Mouse (Mus musculus) CD4-positive naive resting alpha-beta T cell, adult 76 days (primary cell): Measurements from ENCODE around the gene Gstp1. TPM values are rescaled to one million over a fixed set of nuclear protein-coding genes. Genes with fewer than 3 reads are reported as not detected.

Source experiments
- total RNA-seq: library from RNA; stranded (reverse); gene quantifications from one replicate; pipeline ENCODE4 v1.2.4, GENCODE M21; 2023

Gstp1 gene
- 182 TPM for total RNA-seq

DNA sequence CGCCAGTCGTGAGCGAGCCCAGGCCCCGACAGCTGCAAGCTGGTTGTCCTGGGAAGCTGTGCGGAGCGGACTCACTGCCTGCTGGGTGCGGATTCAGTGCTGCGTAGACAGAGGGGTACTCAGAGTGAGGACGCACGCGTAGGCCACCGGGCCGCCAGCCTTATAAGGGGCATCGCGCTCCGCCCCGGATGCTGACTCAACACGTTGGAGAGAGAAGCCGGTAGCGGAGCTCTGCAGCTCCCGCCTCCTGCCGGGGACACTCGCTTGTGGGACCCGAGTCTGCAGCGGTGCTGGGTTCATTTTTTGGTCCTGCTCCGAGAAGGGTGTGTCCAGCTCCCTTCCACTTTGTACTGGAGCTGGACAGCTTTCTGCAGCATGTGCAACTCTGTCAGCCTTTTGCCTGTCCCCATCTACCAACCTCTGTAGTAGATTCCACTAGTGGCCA is at the start of gene Gstp1:
Gene Gstp1, minus strand, starts transcription at position 198 of the 445 bp plus-strand sequence.

DNA sequence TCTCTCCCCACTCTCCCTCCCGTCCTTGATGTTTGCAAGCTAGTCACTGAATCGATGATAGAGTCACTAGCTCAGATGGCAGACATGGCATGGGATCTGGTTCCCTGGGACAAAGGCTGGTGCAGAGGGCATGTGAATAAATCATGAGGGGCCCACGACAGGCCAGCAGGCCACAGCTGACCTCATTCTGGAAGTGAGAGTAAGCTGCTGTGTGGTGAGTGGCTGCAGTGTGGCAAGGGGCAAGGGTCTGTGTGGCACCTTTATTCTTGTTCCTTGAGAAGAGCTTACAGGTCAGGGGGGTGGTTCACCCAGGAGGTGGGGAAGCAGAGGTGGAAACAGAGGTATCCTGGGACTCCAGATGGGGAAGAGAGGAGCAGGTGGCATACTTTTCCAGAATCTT is 43.6 kb upstream of the Gstp1 start, which contains the start of gene Cabp2:
Gene Cabp2, plus strand, starts transcription at position 185 of the 400 bp plus-strand sequence.

DNA sequence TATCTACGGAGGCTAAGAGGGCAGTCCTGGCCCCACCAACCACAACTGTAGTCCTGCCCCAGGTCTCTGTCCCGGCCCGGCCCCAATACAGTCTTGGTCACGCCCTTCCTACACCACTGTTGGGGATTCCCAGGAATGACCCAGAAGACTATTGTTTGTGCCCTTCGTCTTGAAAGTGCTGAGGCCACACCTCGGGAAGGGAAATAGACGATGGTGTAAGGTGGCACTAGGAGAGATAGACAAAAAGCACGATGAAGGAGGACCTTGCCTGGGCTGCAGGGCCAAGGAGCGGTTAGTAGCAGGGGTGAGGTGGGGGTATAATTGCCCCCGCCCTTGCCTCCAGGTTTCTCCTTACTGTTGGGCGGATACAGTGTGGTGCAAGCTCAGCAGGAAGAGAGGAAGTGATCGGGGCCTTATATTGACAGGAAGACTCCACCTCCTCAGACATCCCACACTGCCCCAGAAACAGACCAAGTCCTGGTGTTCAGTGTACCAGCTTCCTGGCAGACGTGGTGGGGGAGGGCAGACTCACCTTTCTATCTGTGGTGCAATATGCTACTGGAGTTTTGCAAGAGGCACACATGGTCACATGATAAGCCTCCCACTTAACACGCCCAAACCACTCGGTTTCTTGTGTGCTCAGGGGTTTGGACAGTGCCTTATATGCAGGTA is 21.4 kb upstream of the Gstp1 start, which contains the start of gene Gstp3:
Gene Gstp3, minus strand, starts transcription at position 501 of the 672 bp plus-strand sequence.

DNA sequence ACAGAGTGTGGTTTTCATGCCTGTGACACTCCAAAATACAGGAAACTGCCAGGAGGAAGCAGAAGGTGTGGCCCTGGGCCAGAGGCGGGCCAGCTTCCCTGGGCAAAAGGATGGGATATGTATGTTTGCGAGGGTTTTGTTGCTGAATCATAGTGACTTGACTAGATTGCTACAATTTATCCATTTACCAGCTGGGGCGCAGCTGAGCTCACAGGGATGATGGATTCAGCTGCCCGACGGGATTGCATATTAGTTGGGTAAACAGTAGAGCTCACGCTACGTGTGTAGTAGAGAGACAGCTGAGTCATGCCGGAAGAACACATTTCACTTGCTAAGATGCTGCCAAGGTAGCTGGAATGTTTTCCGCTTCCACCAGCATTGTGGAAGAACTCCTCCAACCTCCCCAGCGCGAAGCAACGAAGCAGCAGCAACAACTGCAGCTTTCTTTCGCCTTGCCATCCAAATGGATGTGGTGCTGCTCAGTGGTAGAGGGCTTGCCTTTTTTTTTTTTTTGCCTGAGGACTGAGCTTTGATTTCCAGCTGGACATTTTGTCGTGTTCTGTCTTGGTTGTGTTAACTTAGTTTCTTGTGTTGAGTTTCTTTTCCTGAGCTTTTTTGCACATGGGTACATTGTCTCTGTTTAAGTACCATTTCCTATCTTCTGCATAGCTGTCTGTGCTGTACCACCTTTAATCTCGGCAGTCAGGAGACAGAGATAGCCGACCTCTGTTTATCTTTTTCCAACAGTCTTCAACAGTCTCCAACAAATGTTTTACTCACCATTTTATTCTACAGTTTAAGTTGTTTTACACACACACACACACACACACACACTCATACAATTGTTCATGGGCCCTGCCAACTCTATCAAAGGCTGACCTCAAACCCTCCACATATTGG is 8.4 kb upstream of the Gstp1 start, which contains the start of gene Gstp2:
Gene Gstp2, minus strand, starts transcription at position 58 of the 900 bp plus-strand sequence.

DNA sequence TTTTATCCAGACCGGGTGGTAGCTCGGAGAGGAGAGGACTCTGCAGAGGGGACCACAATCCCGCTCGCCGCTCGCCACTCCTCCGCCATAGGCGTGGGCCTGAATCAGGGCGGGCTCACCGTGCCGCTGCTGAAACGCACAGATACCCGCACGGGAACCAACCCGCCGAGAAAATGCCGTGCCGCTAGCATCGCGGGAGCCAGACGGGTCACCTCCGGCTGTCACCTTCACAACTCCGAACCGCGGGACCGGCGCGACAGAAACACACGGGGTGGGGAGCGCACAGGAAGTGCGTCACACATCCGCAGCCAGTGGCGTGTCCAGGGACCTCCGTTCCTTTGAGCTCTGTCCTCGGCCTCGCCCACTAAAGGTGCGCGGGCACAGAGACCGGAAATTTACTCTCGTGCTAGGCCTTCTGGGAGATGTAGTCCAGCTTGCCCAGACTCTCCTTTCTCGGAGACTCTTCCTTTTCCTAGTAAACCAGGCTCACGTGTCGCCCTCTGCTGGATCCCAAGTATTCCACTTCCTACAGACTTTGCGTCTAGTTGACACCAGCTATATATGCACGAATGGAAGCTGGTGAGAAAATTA is 25.3 kb downstream of the Gstp1 start, which contains the start of gene Ndufv1:
Gene Ndufv1, minus strand, starts transcription at position 375 of the 591 bp plus-strand sequence.

DNA sequence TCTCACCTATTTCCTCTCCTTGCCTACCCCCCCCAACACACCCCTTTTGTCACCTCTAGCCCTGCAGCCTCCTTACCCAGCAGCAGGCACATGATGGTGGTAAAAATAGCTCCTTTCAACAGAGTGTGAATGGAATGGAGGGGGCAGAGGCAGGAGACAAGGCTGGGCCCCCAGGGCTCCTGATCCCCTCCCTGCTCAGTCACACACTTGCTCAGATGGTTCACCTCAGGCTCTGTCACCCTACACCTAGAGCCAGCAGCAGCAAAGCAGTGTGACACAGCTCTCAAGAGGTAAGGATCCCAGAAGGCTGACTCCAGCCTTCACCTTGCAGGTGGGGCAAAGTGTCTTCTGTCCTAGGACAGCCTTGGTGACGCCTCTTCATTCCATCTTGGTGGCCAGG is 34.7 kb downstream of the Gstp1 start, which contains the start of gene Doc2g:
Gene Doc2g, plus strand, starts transcription at position 202 of the 400 bp plus-strand sequence.

DNA sequence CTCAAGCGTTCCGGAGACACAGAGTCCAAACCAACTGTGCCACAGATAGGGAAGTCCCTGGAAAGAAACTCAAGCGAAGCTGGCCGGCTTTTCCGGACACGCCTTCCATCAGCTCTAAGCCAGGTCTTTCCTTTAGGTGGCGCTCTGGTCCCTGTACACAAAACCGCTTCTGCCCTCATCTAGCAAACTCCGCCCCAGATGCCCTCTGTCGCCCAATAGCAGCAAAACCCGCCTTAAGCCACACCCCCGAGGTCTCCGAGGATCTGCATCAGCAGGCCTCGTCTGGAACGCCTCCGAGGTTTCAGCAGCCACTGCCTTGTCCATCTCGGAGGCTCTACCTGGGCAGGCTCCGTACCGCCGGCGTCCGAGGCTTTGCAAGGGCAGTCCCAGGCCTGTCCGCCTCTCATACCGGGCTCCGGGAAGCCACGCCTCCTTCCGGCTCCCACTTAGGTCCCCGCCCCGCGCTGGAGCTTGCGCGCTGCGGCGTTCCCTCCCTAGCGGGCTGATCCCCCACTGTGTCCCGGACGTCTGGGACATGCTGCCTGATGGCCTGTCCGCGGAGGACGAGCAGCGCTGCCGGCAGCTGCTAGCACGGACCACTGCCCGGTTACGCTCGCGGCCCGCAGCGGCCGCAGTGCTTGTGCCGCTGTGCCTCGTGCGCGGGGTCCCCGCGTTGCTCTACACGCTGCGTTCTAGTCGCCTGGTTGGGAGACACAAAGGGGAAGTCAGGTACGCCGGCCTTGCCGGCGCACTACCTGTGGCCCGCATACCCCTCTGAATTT is 37.5 kb downstream of the Gstp1 start, which contains the start of the genes Nudt8 and Gm49405:
Gene Nudt8, plus strand, starts transcription at position 462 of the 782 bp plus-strand sequence.
Gene Gm49405, plus strand, starts transcription at position 508 of the 782 bp plus-strand sequence.

DNA sequence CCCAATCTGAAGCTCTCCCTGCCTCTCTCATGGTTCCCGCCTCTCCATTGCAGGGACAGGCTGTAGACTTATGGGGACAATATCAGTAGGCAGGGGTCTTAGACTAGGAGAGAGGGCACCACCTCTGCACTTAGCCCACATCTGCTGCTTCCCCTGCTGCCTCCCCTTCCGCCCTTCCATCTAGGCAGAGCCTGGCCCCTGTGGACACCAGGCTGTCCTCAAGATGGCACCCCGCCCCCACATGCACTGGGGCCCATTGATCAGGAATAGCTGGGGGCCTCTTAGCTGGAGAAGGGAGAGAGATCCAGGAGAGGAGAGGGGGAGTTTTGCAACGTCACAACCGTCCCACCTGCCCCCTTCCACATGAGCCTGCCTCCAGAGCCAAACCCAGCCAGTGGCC is 45.4 kb downstream of the Gstp1 start, which contains the start of gene Tbx10:
Gene Tbx10, plus strand, starts transcription at position 337 of the 400 bp plus-strand sequence.

DNA sequence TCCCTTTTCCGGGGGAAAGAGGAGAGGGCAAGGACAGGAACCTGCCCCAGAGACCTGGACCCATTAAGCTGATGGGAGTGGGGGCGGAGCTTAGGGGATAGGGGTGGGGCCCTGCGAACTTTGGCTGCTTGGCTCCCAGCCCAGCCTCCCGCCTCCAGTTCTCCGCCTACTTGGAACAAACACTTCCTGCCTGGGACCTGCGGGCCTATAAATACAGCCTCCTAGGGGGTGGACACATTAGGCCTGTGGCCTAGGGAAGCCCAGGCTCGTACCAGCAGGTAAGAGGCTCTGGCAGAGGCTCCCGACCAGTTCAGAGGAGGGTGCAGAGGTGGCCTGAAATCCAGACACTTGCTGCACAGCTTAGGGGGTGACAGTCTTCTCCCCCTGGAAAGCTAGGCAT is 51.5 kb downstream of the Gstp1 start, which contains the start of gene Acy3:
Gene Acy3, plus strand, starts transcription at position 237 of the 400 bp plus-strand sequence.

Other genes with a start within 250 kb of the Gstp1 start
- 77.8 TPM for gene Chka, start 186.2 kb downstream of the Gstp1 start, total RNA-seq
- 61.0 TPM for gene Tcirg1, start 130.9 kb downstream of the Gstp1 start, total RNA-seq
- gene Ndufs8, start 125.2 kb downstream of the Gstp1 start, total RNA-seq = 47.0 TPM
- 1.7 TPM for gene Aldh3b1, start 108.2 kb downstream of the Gstp1 start, total RNA-seq
- gene Unc93b1, start 102.8 kb downstream of the Gstp1 start, total RNA-seq = 46.4 TPM
- not detected for gene Aldh3b3, start 79.3 kb downstream of the Gstp1 start, total RNA-seq
- gene Aldh3b2, start 65.7 kb downstream of the Gstp1 start, total RNA-seq = not detected
- not detected for gene Acy3, start 51.4 kb downstream of the Gstp1 start, total RNA-seq
- not detected for gene Tbx10, start 45.2 kb downstream of the Gstp1 start, total RNA-seq
- gene Nudt8, start 37.4 kb downstream of the Gstp1 start, total RNA-seq = 7.4 TPM
- gene Gm49405, start 37.4 kb downstream of the Gstp1 start, total RNA-seq = 2.3 TPM
- gene Doc2g, start 34.7 kb downstream of the Gstp1 start, total RNA-seq = 2.9 TPM
- 84.9 TPM for gene Ndufv1, start 25.2 kb downstream of the Gstp1 start, total RNA-seq
- gene Gstp2, start 8.0 kb upstream of the Gstp1 start, total RNA-seq = 20.7 TPM
- 39.0 TPM for gene Gstp3, start 21.6 kb upstream of the Gstp1 start, total RNA-seq
- gene Cabp2, start 43.6 kb upstream of the Gstp1 start, total RNA-seq = not detected
- 152 TPM for gene Cdk2ap2, start 59.2 kb upstream of the Gstp1 start, total RNA-seq
- 266 TPM for gene Pitpnm1, start 62.0 kb upstream of the Gstp1 start, total RNA-seq
- 149 TPM for gene Aip, start 87.9 kb upstream of the Gstp1 start, total RNA-seq
- 0.26 TPM for gene Gpr152, start 101.8 kb upstream of the Gstp1 start, total RNA-seq
- 0.18 TPM for gene Cabp4, start 106.0 kb upstream of the Gstp1 start, total RNA-seq
- 121 TPM for gene Coro1b, start 110.6 kb upstream of the Gstp1 start, total RNA-seq
- 209 TPM for gene Ptprcap, start 115.6 kb upstream of the Gstp1 start, total RNA-seq
- 41.0 TPM for gene Rps6kb2, start 125.4 kb upstream of the Gstp1 start, total RNA-seq
- gene Carns1, start 137.5 kb upstream of the Gstp1 start, total RNA-seq = 75.2 TPM
- gene Tbc1d10c, start 153.3 kb upstream of the Gstp1 start, total RNA-seq = 228 TPM
- gene Ppp1ca, start 154.1 kb upstream of the Gstp1 start, total RNA-seq = 315 TPM
- 28.3 TPM for gene Rad9a, start 163.7 kb upstream of the Gstp1 start, total RNA-seq
- 107 TPM for gene Clcf1, start 176.3 kb upstream of the Gstp1 start, total RNA-seq
- gene AC109138.7, start 176.4 kb upstream of the Gstp1 start, total RNA-seq = not detected
- 56.2 TPM for gene Pold4, start 193.9 kb upstream of the Gstp1 start, total RNA-seq
- gene Ssh3, start 231.2 kb upstream of the Gstp1 start, total RNA-seq = 12.9 TPM
- gene Ankrd13d, start 245.2 kb upstream of the Gstp1 start, total RNA-seq = 14.4 TPM